Mouse (Mus musculus) hematopoietic stem cell, adult 5-6 weeks (primary cell): ENCODE results near the gene Psma5. TPM values are rescaled to one million over a fixed set of nuclear protein-coding genes. Genes with fewer than 3 reads are reported as not detected.
A peak's percentile ranks its signal among the peaks of the same experiment; 100 is the strongest.
"Not testable (repeated sequence)": the region's sequence is repeated elsewhere in the genome, so short reads cannot be mapped to it uniquely, and the experiment has no call there.

Experiments
- ATAC-seq, 2 experiments: fragments of 125-278 bp in 1 of 2; replicated peaks in 1 of 2; 2 replicates each; pipeline ENCODE4 v1.8.0; 2016 to 2017; ENCODE audit warnings: inconsistent platforms in 2 of 2, mild to moderate bottlenecking in 2 of 2, moderate number of reproducible peaks in 2 of 2, low read depth in 1 of 2, moderate TSS enrichment in 1 of 2; ENCODE audit not compliant: low FRiP score in 2 of 2, poor library complexity in 2 of 2, severe bottlenecking in 2 of 2, insufficient read depth in 1 of 2, low TSS enrichment in 1 of 2
- total RNA-seq: library from RNA; stranded (forward); fragments of 172-1452, 232-1000 nt; gene quantifications from 2 replicates; pipeline ENCODE4 v1.2.3, GENCODE M21; 2017

Psma5 gene
- 194 and 263 TPM in 2 replicates for total RNA-seq

- ATAC-seq, result peak; percentile 98 to 100
Measured at GRCm38 (mm10) chr3:108256719-108257637, at the start of gene Psma5. TSS of gene Psma5 (plus strand) at chr3:108256926.

- ATAC-seq, result no peak
Measured at GRCm38 (mm10) chr3:108209001-108209400, 47.7 kb upstream of the Psma5 start.

- ATAC-seq, result no peak
Measured at GRCm38 (mm10) chr3:108209536-108209935, 47.2 kb upstream of the Psma5 start.

GRCm38 (mm10) chr3:108209946-108210770 lies 46.6 kb upstream of the Psma5 start:
- peak; percentile 91 to 95 for ATAC-seq

GRCm38 (mm10) chr3:108210771-108211139 lies 46.0 kb upstream of the Psma5 start, which contains the start of gene Atxn7l2:
TSS of gene Atxn7l2 (minus strand) at chr3:108210934.
- ATAC-seq, result peak; percentile 79 to 80

- ATAC-seq, result no peak
Measured at GRCm38 (mm10) chr3:108211845-108212244, 44.9 kb upstream of the Psma5 start.

- no peak for ATAC-seq
Measured at GRCm38 (mm10) chr3:108212406-108212805, 44.3 kb upstream of the Psma5 start.

- no peak for ATAC-seq
Measured at GRCm38 (mm10) chr3:108214734-108215133, 42.0 kb upstream of the Psma5 start.

GRCm38 (mm10) chr3:108220661-108221060 lies 36.1 kb upstream of the Psma5 start:
- ATAC-seq, result no peak

- no peak for ATAC-seq
Measured at GRCm38 (mm10) chr3:108225711-108226557, 30.8 kb upstream of the Psma5 start.

- ATAC-seq, result peak; percentile 51; a peak in 2 of 4 replicates
Measured at GRCm38 (mm10) chr3:108226558-108227350, 30.0 kb upstream of the Psma5 start, which contains the start of gene Sypl2. TSS of gene Sypl2 (minus strand) at chr3:108226648.

GRCm38 (mm10) chr3:108227521-108227920 lies 29.2 kb upstream of the Psma5 start:
- ATAC-seq, result no peak

GRCm38 (mm10) chr3:108231646-108232045 lies 25.1 kb upstream of the Psma5 start:
- ATAC-seq, result no peak

- not testable (repeated sequence) for ATAC-seq
Measured at GRCm38 (mm10) chr3:108237474-108238102, 19.1 kb upstream of the Psma5 start.

GRCm38 (mm10) chr3:108241243-108241839 lies 15.4 kb upstream of the Psma5 start:
- no peak for ATAC-seq

- ATAC-seq, result peak in 1 of 2 experiments; percentile 7; a peak in 1 of 4 replicates
Measured at GRCm38 (mm10) chr3:108246857-108247256, 9.9 kb upstream of the Psma5 start.
